Mouse (Mus musculus) stomach, embryonic 15.5 days (tissue): ENCODE data around the gene Runx2. TPM values are rescaled to one million over a fixed set of nuclear protein-coding genes. Genes with fewer than 3 reads are reported as not detected.

Experiments used
- ATAC-seq: fragments of 200-750 bp; cut with Nextera tagmentation; 2 replicates; pipeline ENCODE4 v1.8.0; 2017; ENCODE audit warnings: low read depth, moderate number of reproducible peaks, moderate TSS enrichment; ENCODE audit not compliant: insufficient read depth, low FRiP score
- H3K27ac ChIP-seq: fragments of 300-500 bp; sonication (generic); 2 replicates; pipeline ENCODE4 v1.5.1; 2015; ENCODE audit warnings: mild to moderate bottlenecking, inconsistent platforms
- H3K27me3 ChIP-seq: fragments of 300-500 bp; sonication (generic); replicated peaks from 2 replicates; pipeline ENCODE4 v1.6.1; 2015; ENCODE audit warnings: inconsistent platforms
- H3K36me3 ChIP-seq: fragments of 300-500 bp; sonication (generic); 2 replicates; pipeline ENCODE4 v1.6.1; 2015; ENCODE audit warnings: inconsistent platforms
- H3K4me1 ChIP-seq: fragments of 300-500 bp; sonication (generic); 2 replicates; pipeline ENCODE4 v1.6.1; 2015; ENCODE audit warnings: inconsistent platforms
- H3K4me2 ChIP-seq: fragments of 300-500 bp; sonication (generic); 2 replicates; pipeline ENCODE4 v1.6.1; 2015; ENCODE audit warnings: mild to moderate bottlenecking, inconsistent platforms
- H3K4me3 ChIP-seq: fragments of 300-500 bp; sonication (generic); replicated peaks from 2 replicates; pipeline ENCODE4 v1.5.1; 2015; ENCODE audit warnings: inconsistent platforms
- H3K9ac ChIP-seq: fragments of 300-500 bp; sonication (generic); 2 replicates; pipeline ENCODE4 v1.6.1; 2015; ENCODE audit warnings: inconsistent platforms
- H3K9me3 ChIP-seq: fragments of 300-500 bp; sonication (generic); 2 replicates; pipeline ENCODE4 v1.6.1; 2016; ENCODE audit warnings: inconsistent platforms
- WGBS: fragments of 180-500 bp; shearing (Covaris S2); methylation state at CpG from one replicate; pipeline ENCODE4 v1.1.7; 2015; 5-methylcytosine and 5-hydroxymethylcytosine counted together
- polyA plus RNA-seq: library from polyadenylated mRNA; unstranded; fragments of >200 nt; fragmentation: Nextera tagmentation; extraction: Ambion mirVana; gene quantifications from 2 replicates; pipeline ENCODE4 v1.2.1, GENCODE M21; 2015

Gene Runx2
- polyA plus RNA-seq, 1 experiment from 2014 or later = 1.0 TPM

DNA sequence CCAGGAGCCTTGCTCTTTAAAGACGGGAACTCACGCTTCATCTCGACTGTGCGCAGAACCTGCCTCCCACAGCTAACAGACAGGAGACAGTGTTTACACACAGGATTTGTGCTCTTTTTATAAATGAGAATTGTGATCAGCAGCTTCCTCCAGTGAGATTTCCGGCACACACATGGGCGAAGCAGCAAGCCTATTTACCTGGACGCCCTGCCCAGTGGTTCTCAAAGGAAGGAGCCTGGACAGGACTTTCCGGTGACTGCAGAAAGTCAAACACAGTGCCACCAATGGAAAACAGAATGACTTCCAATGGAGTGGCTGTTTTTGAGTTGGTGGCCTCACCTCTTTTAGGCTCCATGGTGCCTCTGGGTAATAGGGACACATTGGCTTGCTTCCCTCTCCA, 163.0 kb downstream of the Runx2 start:
- no peak for ATAC-seq
- H3K9ac ChIP-seq = no peak overlapping the region
- no peaks in the 10 kb centered on the region for H3K9me3 ChIP-seq
- no peak overlapping the region for H3K4me2 ChIP-seq
- 58% methylated on average over 8 of the region's 8 CpGs for WGBS
- no peak overlapping the region for H3K27ac ChIP-seq
- no peaks in the 10 kb centered on the region for H3K4me1 ChIP-seq
- no peak overlapping the region for H3K4me3 ChIP-seq
- H3K27me3 ChIP-seq = no peaks in the 10 kb centered on the region
- no peaks in the 10 kb centered on the region for H3K36me3 ChIP-seq

DNA sequence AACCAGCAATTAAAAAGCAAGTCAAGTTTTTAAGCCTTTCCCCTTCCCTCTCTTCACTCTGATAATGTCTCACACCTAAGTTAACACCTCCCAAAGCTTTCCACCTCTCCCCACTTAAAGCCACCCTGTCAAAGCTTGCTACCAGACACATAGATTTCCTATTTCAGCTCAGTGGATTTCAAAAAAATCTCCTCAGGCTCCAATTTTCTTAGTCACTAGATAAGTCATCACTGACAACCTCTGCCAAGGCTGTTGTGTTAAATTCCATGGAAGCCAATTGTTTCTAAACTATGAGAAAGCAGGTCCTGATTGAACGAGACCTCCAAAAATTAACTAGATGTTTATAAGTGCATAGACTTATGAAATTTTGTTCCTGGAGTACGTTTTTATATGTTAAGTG, 164.2 kb downstream of the Runx2 start:
- no peak for ATAC-seq
- Histone ChIP-seq H3K36me3 (no peaks in the 10 kb centered on the region), H3K4me2 (no peak overlapping the region), H3K27me3 (no peaks in the 10 kb centered on the region), H3K4me3 (no peak overlapping the region), H3K9ac (no peak overlapping the region), H3K27ac (no peak overlapping the region), H3K4me1 (no peaks in the 10 kb centered on the region), H3K9me3 (no peaks in the 10 kb centered on the region)
- 79% methylated on average over 2 of the region's 2 CpGs for WGBS

DNA sequence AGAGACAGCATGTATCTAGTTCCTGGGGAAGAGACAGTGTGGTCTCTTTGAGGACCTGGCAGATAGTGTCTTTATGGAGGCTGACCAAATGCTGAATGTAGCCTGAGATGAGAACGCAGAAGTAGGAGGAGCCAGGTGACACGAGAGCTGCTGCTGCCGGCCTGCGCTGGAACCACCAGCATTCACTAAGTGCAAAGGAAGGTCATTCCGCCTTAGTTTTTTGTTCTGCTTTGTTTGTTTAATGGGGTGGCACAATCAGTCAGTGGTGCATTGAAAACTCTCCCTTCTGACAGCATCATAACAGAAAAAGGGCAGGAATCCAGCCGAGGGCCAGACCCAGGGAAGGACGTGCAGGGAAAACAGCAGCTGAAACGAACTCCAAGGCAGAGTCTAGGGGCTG, 165.5 kb downstream of the Runx2 start:
- H3K4me3 ChIP-seq = no peak overlapping the region
- H3K36me3 ChIP-seq = no peaks in the 10 kb centered on the region
- H3K9ac ChIP-seq = no peak overlapping the region
- H3K4me2 ChIP-seq = no peak overlapping the region
- H3K27ac ChIP-seq = no peak overlapping the region
- peak; percentile 56 for ATAC-seq
- WGBS = 37% methylated on average over 8 of the region's 8 CpGs
- H3K27me3 ChIP-seq = no peaks in the 10 kb centered on the region
- no peaks in the 10 kb centered on the region for H3K4me1 ChIP-seq
- no peaks in the 10 kb centered on the region for H3K9me3 ChIP-seq

DNA sequence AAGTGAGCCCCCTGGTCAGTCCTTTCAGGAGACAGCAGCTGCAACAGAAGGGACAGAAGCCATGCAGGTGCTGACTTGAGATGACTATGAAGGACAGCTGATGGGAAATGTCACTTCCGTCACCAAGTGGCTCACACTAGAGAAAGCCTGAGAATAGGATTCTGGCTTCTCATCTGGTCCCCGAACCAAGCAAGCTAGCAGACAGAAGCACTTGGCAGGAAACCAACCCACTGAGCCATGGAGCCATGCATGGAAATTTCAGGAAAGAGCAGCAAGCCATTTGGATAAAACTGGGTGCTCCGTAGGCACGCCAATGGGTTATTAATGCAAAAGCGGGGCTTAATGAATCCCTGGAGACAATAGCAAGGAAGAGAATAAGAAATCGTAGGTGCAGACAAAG, 166.7 kb downstream of the Runx2 start:
- Histone ChIP-seq H3K4me2 (no peak overlapping the region), H3K27me3 (no peaks in the 10 kb centered on the region), H3K27ac (no peak overlapping the region), H3K36me3 (no peaks in the 10 kb centered on the region), H3K4me1 (no peaks in the 10 kb centered on the region), H3K4me3 (no peak overlapping the region), H3K9ac (no peak overlapping the region), H3K9me3 (no peaks in the 10 kb centered on the region)
- no peak for ATAC-seq
- 88% methylated on average over 6 of the region's 6 CpGs for WGBS

DNA sequence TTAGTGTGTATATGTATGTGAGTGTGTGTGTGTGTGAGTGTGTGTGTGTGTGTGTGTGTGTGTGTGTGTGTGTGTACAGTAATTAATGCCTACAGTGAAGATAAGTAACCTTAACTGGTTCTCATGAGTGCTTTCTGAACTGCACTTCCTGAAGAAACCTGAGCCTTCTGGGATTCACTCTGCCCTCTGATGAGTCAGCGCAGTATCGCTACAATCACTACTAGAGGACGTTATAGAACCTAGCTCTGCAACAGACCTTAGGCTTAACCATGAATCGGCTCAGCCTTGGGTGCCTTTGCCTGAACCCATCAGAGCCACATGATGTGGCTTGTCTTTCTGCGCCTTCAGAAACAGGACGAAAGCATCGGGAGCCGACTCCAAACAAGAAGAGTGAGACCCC, 169.5 kb downstream of the Runx2 start:
- no peaks in the 10 kb centered on the region for H3K36me3 ChIP-seq
- 83% methylated on average over 8 of the region's 8 CpGs for WGBS

DNA sequence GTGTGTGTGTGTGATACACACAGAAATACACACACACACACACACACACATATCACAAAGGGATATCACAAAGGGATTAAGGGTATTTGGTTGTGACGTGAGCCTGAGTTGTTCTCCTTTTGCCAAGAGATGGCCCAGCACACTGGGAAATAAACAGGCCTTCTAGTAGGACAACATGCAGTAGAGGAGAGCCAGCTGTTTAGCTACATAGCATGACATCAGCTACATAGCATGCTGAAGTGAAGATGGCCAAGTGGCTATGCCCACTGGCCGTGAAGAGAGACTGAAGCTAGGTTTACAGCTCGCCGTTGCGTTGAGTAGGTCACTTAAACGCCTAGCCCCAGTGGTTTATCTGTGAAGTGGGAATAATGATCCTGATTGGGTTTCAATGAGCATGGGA, 171.3 kb downstream of the Runx2 start:
- no peak overlapping the region for H3K4me2 ChIP-seq
- 81% methylated on average over 6 of the region's 6 CpGs for WGBS

More for the DNA sequence above, 169.5 kb downstream of the Runx2 start:
- Histone ChIP-seq H3K4me2 (no peak overlapping the region), H3K27me3 (no peaks in the 10 kb centered on the region), H3K4me3 (no peak overlapping the region), H3K9me3 (no peaks in the 10 kb centered on the region), H3K4me1 (no peaks in the 10 kb centered on the region), H3K9ac (no peak overlapping the region), H3K27ac (no peak overlapping the region)
- no peak for ATAC-seq

DNA sequence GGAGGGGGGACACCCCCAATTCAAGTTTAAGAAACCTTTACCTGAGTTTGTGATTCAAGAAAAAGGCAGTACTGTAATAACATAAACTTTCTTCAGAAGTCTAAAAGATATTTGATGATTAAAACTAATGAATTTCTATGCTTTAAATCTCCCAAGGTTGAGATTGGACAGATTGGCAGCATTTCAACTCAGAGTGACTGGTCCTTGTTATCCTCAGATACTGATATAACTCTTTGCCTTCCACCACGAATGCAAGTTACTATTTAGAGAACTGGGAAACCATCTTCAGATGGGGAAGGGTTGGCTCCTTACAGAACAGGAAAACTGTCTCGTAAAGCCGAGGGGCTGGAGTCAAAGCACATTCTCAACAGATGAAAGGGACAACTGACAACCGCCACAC, 172.5 kb downstream of the Runx2 start:
- Histone ChIP-seq H3K4me2 (no peak overlapping the region), H3K27me3 (no peaks in the 10 kb centered on the region), H3K36me3 (no peaks in the 10 kb centered on the region), H3K9ac (no peak overlapping the region), H3K27ac (no peak overlapping the region), H3K4me1 (no peaks in the 10 kb centered on the region), H3K9me3 (no peaks in the 10 kb centered on the region), H3K4me3 (no peak overlapping the region)
- ATAC-seq = no peak
- 72% methylated on average over 4 of the region's 4 CpGs for WGBS

More for the DNA sequence above, 171.3 kb downstream of the Runx2 start:
- no peak for ATAC-seq
- H3K9ac ChIP-seq = no peak overlapping the region
- no peaks in the 10 kb centered on the region for H3K27me3 ChIP-seq
- no peaks in the 10 kb centered on the region for H3K36me3 ChIP-seq
- no peak overlapping the region for H3K27ac ChIP-seq
- no peaks in the 10 kb centered on the region for H3K4me1 ChIP-seq
- H3K4me3 ChIP-seq = no peak overlapping the region
- H3K9me3 ChIP-seq = no peaks in the 10 kb centered on the region

DNA sequence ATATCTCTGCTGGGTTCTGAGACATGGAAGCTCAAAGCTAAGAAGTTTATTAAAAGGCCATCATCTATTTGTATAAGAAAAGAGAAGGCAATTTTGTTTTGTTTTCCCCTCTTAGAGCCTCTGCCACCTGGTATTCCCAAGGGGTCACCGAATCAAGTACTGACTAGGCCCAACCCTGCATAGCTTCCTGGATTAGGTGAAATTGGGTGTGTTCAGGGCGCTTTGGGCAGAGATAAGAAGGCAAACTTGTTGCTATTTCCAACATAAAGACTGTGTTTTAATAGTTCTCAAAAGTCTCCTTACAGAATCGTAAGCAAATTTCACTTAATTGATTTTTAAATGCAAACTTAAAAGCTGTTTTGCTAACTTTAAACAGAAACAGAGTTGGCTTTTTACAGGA, 173.7 kb downstream of the Runx2 start:
- Histone ChIP-seq H3K27me3 (no peaks in the 10 kb centered on the region), H3K4me1 (no peaks in the 10 kb centered on the region), H3K4me2 (no peak overlapping the region), H3K9ac (no peak overlapping the region), H3K9me3 (no peaks in the 10 kb centered on the region), H3K36me3 (no peaks in the 10 kb centered on the region), H3K27ac (no peak overlapping the region), H3K4me3 (no peak overlapping the region)
- ATAC-seq = no peak
- WGBS = 69% methylated on average over 3 of the region's 3 CpGs

DNA sequence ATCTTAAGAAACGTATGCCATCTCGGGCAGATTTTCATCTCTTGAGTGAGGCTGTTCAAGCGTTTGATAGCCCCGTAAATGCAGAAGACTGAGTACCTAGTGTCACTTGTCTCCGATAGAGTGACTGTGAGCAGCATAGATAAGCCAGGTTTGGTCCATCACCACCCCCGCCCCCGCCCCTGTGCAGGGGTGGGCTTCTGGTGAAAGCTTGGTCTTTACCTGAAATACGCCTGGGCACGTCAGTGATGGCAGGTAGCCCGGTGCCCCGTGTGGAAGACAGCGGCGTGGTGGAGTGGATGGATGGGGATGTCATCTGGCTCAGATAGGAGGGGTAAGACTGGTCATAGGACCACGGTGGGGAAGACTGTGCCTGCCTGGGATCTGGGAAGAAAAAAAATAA, 175.2 kb downstream of the Runx2 start:
- H3K4me3 ChIP-seq = no peak overlapping the region
- 87% methylated on average over 14 of the region's 14 CpGs for WGBS
- H3K36me3 ChIP-seq = no peaks in the 10 kb centered on the region
- H3K9ac ChIP-seq = no peak overlapping the region
- no peaks in the 10 kb centered on the region for H3K9me3 ChIP-seq
- H3K4me1 ChIP-seq = no peaks in the 10 kb centered on the region
- H3K27ac ChIP-seq = no peak overlapping the region
- no peaks in the 10 kb centered on the region for H3K27me3 ChIP-seq
- ATAC-seq = no peak
- no peak overlapping the region for H3K4me2 ChIP-seq

DNA sequence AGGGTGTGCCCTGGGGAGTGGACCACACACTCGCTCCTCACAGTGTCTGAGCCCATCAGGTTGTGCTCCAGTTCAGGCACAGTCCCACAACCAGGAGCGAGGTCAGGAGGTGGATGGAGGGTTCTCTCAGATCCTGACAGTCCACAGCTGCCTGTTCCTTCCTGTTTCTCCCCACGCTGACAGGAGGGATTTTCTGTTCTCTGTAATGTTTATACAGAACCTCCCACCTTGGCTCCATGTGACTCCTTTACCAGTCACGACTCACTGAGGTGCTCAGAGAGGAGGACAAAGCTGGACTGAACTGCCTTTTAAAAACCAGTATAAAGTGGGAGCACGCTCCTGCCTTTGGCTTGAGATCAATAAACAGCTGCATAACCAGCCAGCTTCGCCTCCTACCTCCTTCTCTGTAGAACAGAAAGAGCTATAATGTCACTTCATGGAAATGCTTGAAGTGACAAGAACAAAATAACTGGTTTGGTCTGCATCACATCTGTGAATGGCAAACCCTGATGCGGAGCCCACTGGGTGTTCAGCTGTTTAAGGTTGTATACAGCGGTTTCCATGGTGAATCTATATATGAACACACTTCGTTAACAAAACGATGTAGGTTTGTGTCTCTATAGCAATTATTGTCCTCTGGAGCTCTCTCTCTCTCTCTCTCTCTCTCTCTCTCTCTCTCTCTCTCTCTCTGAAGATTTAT, 177.3 kb downstream of the Runx2 start:
- Histone ChIP-seq H3K4me2 (no peak overlapping the region), H3K4me1 (no peaks in the 10 kb centered on the region)

DNA sequence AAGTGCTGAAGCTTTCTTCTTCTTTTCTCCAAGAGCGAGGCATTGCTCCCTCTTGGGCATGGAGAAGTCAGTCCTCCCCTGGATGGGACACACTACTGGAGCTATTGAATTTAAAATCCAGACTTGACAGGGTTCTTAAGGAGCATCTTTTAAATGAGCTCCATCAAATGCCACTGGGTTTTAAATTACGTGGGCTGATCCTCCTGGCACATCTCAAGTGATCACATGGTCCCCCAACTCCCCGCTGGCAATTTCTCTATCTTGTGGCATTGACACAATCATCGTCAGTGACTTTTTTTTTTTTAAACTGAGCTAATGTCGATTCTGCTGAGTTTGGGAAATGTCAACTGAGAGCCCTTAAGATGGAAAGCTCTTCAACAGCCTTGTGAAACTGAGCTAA, 180.1 kb downstream of the Runx2 start:
- no peak overlapping the region for H3K4me3 ChIP-seq
- H3K36me3 ChIP-seq = no peaks in the 10 kb centered on the region
- no peak for ATAC-seq
- H3K27me3 ChIP-seq = no peaks in the 10 kb centered on the region
- WGBS = 64% methylated on average over 5 of the region's 5 CpGs
- no peak overlapping the region for H3K4me2 ChIP-seq
- no peaks in the 10 kb centered on the region for H3K9me3 ChIP-seq
- H3K27ac ChIP-seq = no peak overlapping the region
- H3K4me1 ChIP-seq = no peaks in the 10 kb centered on the region
- no peak overlapping the region for H3K9ac ChIP-seq

More for the DNA sequence above, 177.3 kb downstream of the Runx2 start:
- no peak for ATAC-seq
- 56% methylated on average over 10 of the region's 10 CpGs for WGBS
- no peak overlapping the region for H3K27ac ChIP-seq
- no peaks in the 10 kb centered on the region for H3K36me3 ChIP-seq
- no peak overlapping the region for H3K4me3 ChIP-seq
- no peaks in the 10 kb centered on the region for H3K27me3 ChIP-seq
- H3K9me3 ChIP-seq = no peaks in the 10 kb centered on the region
- no peak overlapping the region for H3K9ac ChIP-seq

DNA sequence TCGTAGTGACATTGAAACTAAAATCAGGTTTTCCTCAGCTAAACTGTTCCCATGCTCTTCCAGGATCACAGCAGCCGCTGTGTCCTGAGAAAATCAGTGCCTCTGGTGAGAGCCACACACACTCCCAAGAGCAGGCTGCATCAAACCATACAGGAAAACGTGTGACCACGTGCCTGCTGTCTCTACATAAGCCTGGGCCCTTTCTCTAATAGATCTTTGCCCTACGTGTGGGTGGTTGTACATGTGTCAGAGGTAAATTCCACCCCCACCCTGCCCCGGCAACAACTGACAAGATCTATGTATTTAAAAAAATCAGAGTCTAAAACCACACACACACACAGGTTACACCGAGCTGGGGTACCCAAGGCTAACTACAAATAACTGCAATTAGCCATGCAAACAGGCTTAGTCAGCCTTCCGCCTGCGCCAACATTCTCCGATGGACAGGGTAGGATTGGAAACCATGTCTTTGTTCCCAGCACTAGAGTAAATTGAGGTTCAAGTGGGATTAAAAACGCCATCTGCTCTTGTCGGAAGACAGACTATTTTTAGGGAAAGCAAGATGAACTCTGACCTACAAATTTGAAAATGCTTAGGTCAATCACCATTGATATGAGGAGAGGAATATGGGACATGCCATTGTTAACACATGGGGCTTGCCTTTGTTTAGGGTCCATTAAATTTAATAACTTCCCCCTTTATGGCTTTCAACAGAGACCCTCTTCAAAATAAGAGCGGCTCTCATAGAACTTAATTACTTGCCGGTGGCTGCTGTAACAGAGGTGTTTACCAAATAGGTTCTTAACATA, 180.8 kb downstream of the Runx2 start:
- 72% methylated on average over 14 of the region's 14 CpGs for WGBS
- no peaks in the 10 kb centered on the region for H3K27me3 ChIP-seq
- H3K4me2 ChIP-seq = no peak overlapping the region

More for the DNA sequence above, 180.8 kb downstream of the Runx2 start:
- Histone ChIP-seq H3K9ac (no peak overlapping the region), H3K27ac (no peak overlapping the region), H3K36me3 (no peaks in the 10 kb centered on the region), H3K9me3 (no peaks in the 10 kb centered on the region), H3K4me1 (no peaks in the 10 kb centered on the region), H3K4me3 (no peak overlapping the region)
- no peak for ATAC-seq
